Mouse (Mus musculus) liver, embryonic 14.5 days (tissue): ENCODE data around the gene Prr22. TPM values are rescaled to one million over a fixed set of nuclear protein-coding genes. Genes with fewer than 3 reads are reported as not detected.

Experiments used
- ATAC-seq: fragments of 200-750 bp; cut with Nextera tagmentation; 2 replicates; pipeline ENCODE4 v1.8.0; 2017; ENCODE audit warnings: moderate number of reproducible peaks, mild to moderate bottlenecking, moderate library complexity; ENCODE audit not compliant: insufficient read depth
- DNase-seq, 3 experiments: peaks; one replicate each; pipeline ENCODE4 v3.0.0-alpha.2; 2012 to 2013; ENCODE audit warnings: low read depth in 3 of 3, low spot score in 3 of 3
- H3K27ac ChIP-seq: fragments of 300-500 bp; sonication (generic); 2 replicates; pipeline ENCODE4 v1.5.1; 2014; ENCODE audit warnings: moderate library complexity, mild to moderate bottlenecking, control low read depth, inconsistent platforms
- H3K27me3 ChIP-seq: fragments of 300-500 bp; sonication (generic); 2 replicates; pipeline ENCODE4 v1.6.1; 2014; ENCODE audit warnings: mild to moderate bottlenecking, low read length, moderate library complexity; ENCODE audit not compliant: control insufficient read depth, insufficient read depth
- H3K36me3 ChIP-seq: fragments of 300-500 bp; sonication (generic); replicated peaks from 2 replicates; pipeline ENCODE4 v1.6.1; 2014; ENCODE audit warnings: low read depth; ENCODE audit not compliant: control insufficient read depth, insufficient read depth
- H3K4me1 ChIP-seq, 2 experiments: fragments of 200-500 bp in 1 of 2; fragments of 300-500 bp in 1 of 2; sonication (generic) in 1 of 2; replicated peaks; 2 replicates each; pipeline ENCODE4 v1.6.1; 2012 to 2014; ENCODE audit warnings: antibody characterized with exemption in 1 of 2, inconsistent platforms in 1 of 2, low read length in 1 of 2; ENCODE audit not compliant: control insufficient read depth in 2 of 2, insufficient read depth in 2 of 2
- H3K4me2 ChIP-seq: fragments of 300-500 bp; sonication (generic); 2 replicates; pipeline ENCODE4 v1.6.1; 2014; ENCODE audit warnings: low read depth, mild to moderate bottlenecking, control low read depth, moderate library complexity
- H3K4me3 ChIP-seq, 2 experiments: fragments of 200-500 bp in 1 of 2; fragments of 300-500 bp in 1 of 2; sonication (generic) in 1 of 2; 2 replicates each; pipeline ENCODE4 v1.5.1; 2012 to 2014; ENCODE audit warnings: low read depth in 2 of 2, low read length in 2 of 2, mild to moderate bottlenecking in 2 of 2, control low read depth in 1 of 2, inconsistent platforms in 1 of 2, moderate library complexity in 1 of 2; ENCODE audit not compliant: insufficient read depth in 1 of 2
- H3K9ac ChIP-seq: fragments of 300-500 bp; sonication (generic); replicated peaks from 2 replicates; pipeline ENCODE4 v1.6.1; 2014; ENCODE audit warnings: mild to moderate bottlenecking, control low read depth, moderate library complexity
- H3K9me3 ChIP-seq: fragments of 300-500 bp; sonication (generic); 2 replicates; pipeline ENCODE4 v1.6.1; 2016; ENCODE audit warnings: low read length, mixed read lengths; ENCODE audit not compliant: control insufficient read depth
- CTCF ChIP-seq: IDR thresholded peaks from 2 replicates; pipeline ENCODE4 v1.5.1; 2016; ENCODE audit warnings: antibody characterized with exemption, low read depth, control low read depth
- EP300 ChIP-seq: IDR thresholded peaks from 2 replicates; pipeline ENCODE4 v1.6.1; 2016; ENCODE audit warnings: antibody characterized with exemption, low read depth
- WGBS: fragments of 180-500 bp; shearing (Covaris S2); extraction: QIAGEN DNeasy Blood & Tissue Kit; methylation state at CpG from one replicate; pipeline ENCODE4 v1.1.7; 2014; ENCODE audit not compliant: insufficient replicate concordance; 5-methylcytosine and 5-hydroxymethylcytosine counted together
- polyA plus RNA-seq, 2 experiments: library from polyadenylated mRNA; depleted of rRNA in 1 of 2; stranded (reverse) in 1 of 2; unstranded in 1 of 2; fragments of >200 nt; fragmentation: Nextera tagmentation in 1 of 2; extraction: Ambion mirVana in 1 of 2; gene quantifications; 2 replicates each; pipeline versions ENCODE4 v1.2.1 to v1.2.3; 2012 to 2014

Prr22 gene
- polyA plus RNA-seq, 2 experiments = 0.52 to 1.2 TPM

DNA sequence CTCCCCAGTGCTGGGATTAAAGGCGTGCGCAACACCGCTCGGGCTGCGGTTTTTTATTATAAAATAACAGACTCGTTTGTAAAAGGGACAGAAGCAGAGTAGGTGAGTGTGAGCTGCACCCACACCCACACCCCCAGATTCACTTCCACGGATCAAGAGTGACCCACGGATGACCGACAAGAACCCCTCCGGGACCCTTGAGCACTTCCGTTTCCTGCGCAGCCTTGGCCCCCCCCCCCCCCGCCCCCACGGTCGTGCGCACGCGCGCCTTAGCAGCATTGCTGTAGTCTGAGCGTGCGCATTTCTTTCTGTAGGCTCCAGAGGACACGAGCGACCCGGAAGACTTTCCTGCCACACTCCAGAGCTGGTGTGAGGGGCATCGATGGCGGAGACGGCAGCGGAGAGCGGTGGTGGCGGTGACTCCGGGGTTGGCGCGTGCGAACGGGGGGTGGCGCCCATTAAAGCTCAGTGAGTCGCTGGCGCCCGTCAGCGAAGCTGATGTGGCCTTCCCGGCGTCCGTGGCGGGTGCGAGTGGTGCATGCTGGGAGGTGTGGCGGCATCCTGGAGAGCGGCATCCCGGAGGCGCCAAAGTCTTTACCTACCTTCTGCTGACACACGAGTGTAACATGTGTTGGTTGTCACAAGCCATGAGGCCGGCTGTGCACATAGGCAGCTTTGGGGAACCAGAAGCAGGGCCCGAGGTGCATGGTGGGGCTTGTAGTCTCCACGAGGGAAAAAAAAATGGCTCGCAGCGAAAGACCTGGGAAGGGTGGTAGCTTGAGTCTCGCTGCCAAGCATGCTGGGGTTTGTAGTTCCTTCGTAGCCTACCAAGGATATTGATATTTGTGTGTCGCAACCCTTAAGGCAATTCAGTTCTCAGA is 5.3 kb upstream of the Prr22 start, which contains the start of gene Dus3l:
TSS of gene Dus3l (plus strand) at position 284 of the 881 bp plus-strand sequence.
- under 1% methylated on average over 58 of the region's 58 CpGs for WGBS
- Histone ChIP-seq H3K4me1 (peaks cover 31 to 35% of the 10 kb centered on the region in 2 experiments), H3K27ac (peak within 1 kb of the TSS; percentile 92), H3K9ac (peak within 1 kb of the TSS; percentile 90), H3K4me3 (peak within 1 kb of the TSS; percentile 81 to 84), H3K27me3 (no peaks in the 10 kb centered on the region), H3K9me3 (no peaks in the 10 kb centered on the region), H3K4me2 (peak within 1 kb of the TSS; percentile 87), H3K36me3 (peaks cover 12% of the 10 kb centered on the region)
- TF ChIP-seq EP300 (no peak), CTCF (no peak; the same call in 1 of the 2 replicates)
- DNase-seq (peak; percentile 80 to 88 (median 83)), ATAC-seq (peak; percentile 69)

DNA sequence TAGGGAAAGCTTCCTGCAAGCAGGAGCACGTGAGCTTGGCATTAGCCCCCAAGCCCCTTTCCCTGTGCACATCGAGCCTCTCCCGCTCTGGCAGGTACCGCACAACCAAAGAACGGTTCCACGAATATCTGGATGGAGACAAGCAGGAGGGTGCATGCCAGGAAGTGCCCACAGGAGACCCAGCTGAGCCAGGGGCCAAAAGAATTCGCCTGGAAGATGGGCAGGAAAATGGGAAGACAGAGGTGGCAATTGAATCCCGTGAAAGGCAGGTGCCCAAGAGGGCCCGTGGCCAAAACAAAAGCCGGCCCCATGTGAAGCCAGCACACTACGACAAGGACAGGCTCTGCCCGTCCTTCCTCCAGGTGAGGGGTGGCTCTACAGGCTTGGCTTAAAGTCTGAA is 4.6 kb upstream of the Prr22 start:
- no peaks in the 10 kb centered on the region for H3K27me3 ChIP-seq
- no peak for ATAC-seq
- no peak for TF ChIP-seq EP300
- peak overlapping the region; percentile 81 to 84 for H3K4me3 ChIP-seq
- WGBS = 38% methylated on average over 12 of the region's 12 CpGs
- peak overlapping the region; percentile 90 for H3K9ac ChIP-seq
- peak overlapping the region; percentile 87 for H3K4me2 ChIP-seq
- peaks cover 31 to 35% of the 10 kb centered on the region in 2 experiments for H3K4me1 ChIP-seq
- no peak for DNase-seq
- H3K27ac ChIP-seq = peak overlapping the region; percentile 92
- H3K9me3 ChIP-seq = no peaks in the 10 kb centered on the region
- H3K36me3 ChIP-seq = peaks cover 17% of the 10 kb centered on the region

GRCm38 (mm10) chr17:56766631-56767405 is 3.2 kb upstream of the Prr22 start:
- Histone ChIP-seq H3K36me3 (peaks cover 17% of the 10 kb centered on the region), H3K9ac (no peak overlapping the region), H3K9me3 (no peaks in the 10 kb centered on the region), H3K4me2 (no peak overlapping the region), H3K4me1 (peaks cover 24 to 27% of the 10 kb centered on the region in 2 experiments), H3K27ac (no peak overlapping the region), H3K4me3 (no peak overlapping the region), H3K27me3 (no peaks in the 10 kb centered on the region)
- DNase-seq (no peak), ATAC-seq (no peak)
- 89% methylated on average over 27 of the region's 27 CpGs for WGBS
- TF ChIP-seq CTCF = no peak
- TF ChIP-seq EP300 = no peak

DNA sequence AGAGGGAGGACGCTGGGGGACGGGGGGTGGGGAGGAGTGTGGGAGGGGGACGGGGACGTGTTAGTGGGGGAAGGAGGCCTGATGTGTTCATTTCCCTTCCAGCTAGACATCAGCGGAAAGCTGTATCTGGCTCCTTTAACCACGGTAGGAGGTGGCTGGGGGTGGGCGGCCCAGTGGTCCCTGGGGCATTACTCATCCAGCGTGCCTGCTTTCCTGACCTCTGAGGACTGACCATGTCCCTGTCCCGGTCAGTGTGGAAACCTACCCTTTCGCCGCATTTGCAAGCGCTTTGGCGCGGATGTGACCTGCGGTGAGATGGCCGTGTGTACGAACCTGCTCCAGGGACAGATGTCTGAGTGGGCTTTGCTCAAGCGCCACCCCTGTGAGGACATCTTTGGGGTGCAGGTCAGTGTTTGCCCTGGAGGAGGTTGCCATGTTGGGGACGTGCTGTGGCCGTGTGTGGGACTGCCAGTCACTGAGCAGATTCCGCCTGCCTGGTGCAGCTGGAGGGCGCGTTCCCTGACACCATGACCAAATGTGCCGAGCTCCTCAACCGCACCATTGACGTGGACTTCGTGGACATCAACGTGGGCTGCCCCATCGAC is 2.4 kb upstream of the Prr22 start:
- Histone ChIP-seq H3K4me1 (peaks cover 20 to 21% of the 10 kb centered on the region in 2 experiments), H3K36me3 (peaks cover 17% of the 10 kb centered on the region), H3K27ac (no peak overlapping the region), H3K27me3 (no peaks in the 10 kb centered on the region), H3K4me3 (no peak overlapping the region), H3K9me3 (no peaks in the 10 kb centered on the region), H3K9ac (no peak overlapping the region), H3K4me2 (no peak overlapping the region)
- 87% methylated on average over 29 of the region's 29 CpGs for WGBS
- ATAC-seq (no peak), DNase-seq (no peak)
- TF ChIP-seq EP300 (no peak), CTCF (no peak)
